Mouse (Mus musculus): ENCODE results near the gene Dyrk3. TPM values are rescaled to one million over a fixed set of nuclear protein-coding genes. Genes with fewer than 3 reads are reported as not detected.

Gene Dyrk3
- polyA plus RNA-seq, 1 experiment from 2014 or later, result 4.1 TPM

DNA sequence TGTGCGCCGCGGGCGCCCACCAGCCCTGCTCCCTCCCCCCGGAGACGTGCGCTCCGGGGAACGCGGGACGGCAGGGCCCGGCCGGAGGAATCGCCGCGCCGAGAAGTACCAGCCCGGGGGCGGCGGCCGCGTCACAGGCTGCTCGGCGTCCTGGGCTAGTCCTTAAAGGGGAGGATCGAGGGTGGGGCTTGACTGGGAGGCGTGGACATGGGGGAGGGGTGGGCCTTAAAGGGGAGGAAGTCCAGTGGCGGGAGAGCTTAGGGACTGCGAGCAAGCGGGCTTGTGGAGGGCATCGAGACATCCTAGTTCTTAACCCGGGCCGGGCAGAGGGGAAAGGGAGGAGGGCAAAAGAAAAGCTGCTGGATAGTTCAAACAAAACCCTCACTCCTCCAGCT lies 40.4 kb downstream of the Dyrk3 start, which contains the start of gene Mapkapk2:
TSS of gene Mapkapk2 (minus strand) at position 127 of the 395 bp plus-strand sequence.
- H3K4me1 ChIP-seq (replicated peaks), result peaks cover 21% of the 10 kb centered on the region
- WGBS, result under 1% methylated on average over 32 of the region's 32 CpGs
- H3K9me3 ChIP-seq, result no peaks in the 10 kb centered on the region
- H3K4me2 ChIP-seq (replicated peaks), result peak within 1 kb of the TSS; percentile 76
- H3K36me3 ChIP-seq, result no peaks in the 10 kb centered on the region
- peak within 1 kb of the TSS; percentile 89 for H3K9ac ChIP-seq
- H3K27ac ChIP-seq, result peak within 1 kb of the TSS; percentile 96
- ATAC-seq, result peak; percentile 96
- H3K27me3 ChIP-seq (replicated peaks), result no peaks in the 10 kb centered on the region
- peak within 1 kb of the TSS; percentile 85 for H3K4me3 ChIP-seq (replicated peaks)

DNA sequence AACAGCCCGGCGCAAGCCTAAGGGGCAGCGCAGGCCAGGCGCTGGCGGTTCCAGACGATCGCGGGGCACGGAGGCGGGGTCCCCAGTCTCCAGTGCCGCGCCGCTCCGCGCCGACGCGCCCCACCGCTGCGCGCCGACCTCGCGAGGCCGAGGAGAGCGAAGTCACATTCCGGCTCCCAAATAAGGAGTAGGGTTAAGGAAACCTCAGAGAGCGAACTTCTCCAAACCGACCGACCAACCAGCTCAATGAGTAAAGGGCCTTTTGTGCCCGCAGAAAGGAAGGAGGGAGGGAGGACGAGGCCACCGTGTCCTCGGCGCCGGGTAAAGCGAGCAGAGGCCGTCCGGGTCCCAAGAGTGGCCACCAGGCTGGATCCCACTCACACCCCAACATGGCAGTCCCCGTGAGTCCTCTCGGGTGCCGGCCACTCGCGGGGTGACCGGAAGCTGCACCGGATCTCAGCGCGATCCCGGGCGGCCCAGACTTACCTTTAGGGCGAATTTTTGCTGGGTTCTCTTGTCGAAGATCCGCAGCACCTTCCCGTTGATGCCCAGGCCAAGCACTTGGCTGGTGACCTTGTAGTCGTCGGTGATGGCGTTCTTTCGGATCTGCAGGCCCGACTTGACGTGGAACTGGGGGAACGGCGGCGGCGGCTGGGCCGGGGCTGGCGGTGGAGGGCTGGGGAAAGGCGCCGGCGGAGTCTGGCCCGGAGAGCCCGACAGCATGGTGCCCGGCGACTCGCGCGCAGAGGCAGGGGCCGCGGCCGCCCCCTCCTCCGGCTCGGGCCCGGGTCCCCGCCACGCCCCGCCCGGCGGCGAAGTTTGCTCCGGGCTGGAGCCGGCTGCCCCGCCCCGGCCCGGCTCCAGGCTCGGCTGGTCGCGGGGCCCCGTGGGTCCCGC lies 41.1 kb downstream of the Dyrk3 start:
- WGBS, result under 1% methylated on average over 89 of the region's 98 CpGs
- no peaks in the 10 kb centered on the region for H3K36me3 ChIP-seq
- peak overlapping the region; percentile 89 for H3K9ac ChIP-seq
- H3K9me3 ChIP-seq, result no peaks in the 10 kb centered on the region
- H3K27ac ChIP-seq, result peak overlapping the region; percentile 96
- H3K4me1 ChIP-seq (replicated peaks), result peaks cover 26% of the 10 kb centered on the region
- H3K27me3 ChIP-seq (replicated peaks), result no peaks in the 10 kb centered on the region
- H3K4me3 ChIP-seq (replicated peaks), result peak overlapping the region; percentile 85
- peak overlapping the region; percentile 76 for H3K4me2 ChIP-seq (replicated peaks)
- ATAC-seq, result peak; percentile 74

DNA sequence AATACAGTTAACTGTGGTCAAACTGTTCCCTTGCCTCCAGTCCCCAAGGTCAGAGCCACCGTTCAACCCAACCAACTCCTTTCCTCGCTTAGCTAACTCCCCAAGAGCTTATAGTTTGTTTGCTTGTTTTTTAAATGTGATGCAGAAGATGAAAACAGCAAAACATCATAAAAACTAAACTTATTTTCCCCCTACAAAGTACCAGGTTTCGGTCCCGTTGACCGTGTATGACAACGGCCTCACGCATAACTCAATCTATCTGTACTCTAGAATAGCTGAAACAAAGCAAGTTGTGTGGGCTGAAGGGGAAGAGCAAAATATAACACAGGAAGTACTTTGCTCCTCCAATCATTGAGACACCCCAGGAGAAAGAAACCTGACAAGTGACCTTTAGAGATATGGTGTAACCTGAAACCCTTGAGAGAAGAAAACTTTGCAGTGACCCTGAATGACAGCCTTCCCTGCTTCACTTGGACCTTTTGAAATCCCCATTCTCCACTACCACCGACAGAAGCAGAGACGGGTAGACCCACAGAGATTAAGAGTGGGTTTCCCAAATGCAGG lies 41.9 kb downstream of the Dyrk3 start:
- Histone ChIP-seq H3K27ac (peak overlapping the region; percentile 96), H3K36me3 (no peaks in the 10 kb centered on the region), H3K27me3 (replicated peaks) (no peaks in the 10 kb centered on the region), H3K9ac (peak overlapping the region; percentile 89), H3K4me2 (replicated peaks) (peak overlapping the region; percentile 76), H3K4me1 (replicated peaks) (peaks cover 32% of the 10 kb centered on the region), H3K9me3 (no peaks in the 10 kb centered on the region), H3K4me3 (replicated peaks) (peak overlapping the region; percentile 85)
- peak; percentile 21; the same call in 1 of the 2 replicates for ATAC-seq
- WGBS, result 12% methylated on average over 9 of the region's 9 CpGs

DNA sequence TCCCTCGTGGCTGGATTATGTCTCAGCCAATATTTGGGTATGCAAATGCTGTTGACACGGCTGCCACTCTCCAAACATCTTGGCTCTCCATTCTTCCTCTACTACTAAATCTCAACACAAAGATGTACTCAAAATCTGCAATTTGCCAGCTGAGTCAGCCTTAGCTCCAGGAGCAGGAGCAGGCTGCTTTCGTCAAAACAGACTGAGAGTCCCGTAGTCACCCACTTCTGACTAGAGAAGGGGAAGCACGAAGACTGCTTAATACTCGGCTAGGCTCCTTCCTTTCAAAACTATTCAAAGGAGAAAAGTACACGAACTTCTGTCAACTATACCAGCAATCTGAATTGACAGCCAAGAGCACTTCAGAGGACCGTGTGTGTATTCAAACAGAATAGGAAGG lies 42.6 kb downstream of the Dyrk3 start:
- Histone ChIP-seq H3K9ac (peak overlapping the region; percentile 89), H3K9me3 (no peaks in the 10 kb centered on the region)

DNA sequence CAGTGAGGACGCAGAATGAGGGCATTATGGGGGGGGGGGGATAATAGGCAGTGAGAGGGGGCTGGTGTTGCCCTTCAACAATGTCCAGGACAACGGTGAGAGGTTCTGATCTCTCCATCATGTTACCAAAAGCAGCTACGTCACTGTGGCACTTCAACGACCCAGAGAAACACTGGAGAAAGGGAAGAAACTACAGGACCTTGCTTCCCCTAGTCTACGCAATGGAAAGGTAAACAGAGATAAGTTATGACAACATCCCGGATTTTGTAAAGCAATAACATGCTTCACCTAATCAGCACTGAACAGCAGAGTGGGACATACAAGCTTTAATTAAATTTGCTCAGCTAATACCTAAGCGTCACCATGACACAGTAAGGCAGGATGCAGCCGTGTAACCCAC lies 44.3 kb downstream of the Dyrk3 start:
- peaks cover 55% of the 10 kb centered on the region for H3K4me1 ChIP-seq (replicated peaks)
- no peak overlapping the region for H3K9ac ChIP-seq
- 56% methylated on average over 8 of the region's 8 CpGs for WGBS

More for the DNA sequence above, 42.6 kb downstream of the Dyrk3 start:
- peaks cover 39% of the 10 kb centered on the region for H3K4me1 ChIP-seq (replicated peaks)
- 0 out of 2 replicates have a peak overlapping the region, but pooled peaks have one; percentile 96 for H3K27ac ChIP-seq
- ATAC-seq, result no peak
- peak overlapping the region; percentile 76 for H3K4me2 ChIP-seq (replicated peaks)
- H3K27me3 ChIP-seq (replicated peaks), result no peaks in the 10 kb centered on the region
- 15% methylated on average over 8 of the region's 8 CpGs for WGBS
- H3K36me3 ChIP-seq, result no peaks in the 10 kb centered on the region
- peak overlapping the region; percentile 85 for H3K4me3 ChIP-seq (replicated peaks)

DNA sequence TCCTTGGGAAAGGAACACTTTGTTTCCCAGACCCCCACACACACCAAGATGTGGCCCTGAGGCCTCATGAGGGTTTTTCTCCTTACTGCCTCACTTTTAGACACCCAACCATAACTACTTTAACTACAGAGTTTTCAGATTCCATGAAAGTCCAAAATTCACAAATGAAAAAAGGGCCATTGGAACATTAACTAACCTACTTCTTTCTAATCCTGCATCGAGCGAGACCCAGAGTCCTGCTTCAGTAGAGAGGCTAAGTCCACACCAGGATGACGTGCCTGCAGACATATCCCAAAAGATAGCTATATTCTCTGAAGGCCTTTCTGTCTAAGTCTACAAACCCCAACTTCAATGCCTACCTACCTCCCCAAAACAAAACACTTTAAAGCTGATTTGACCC lies 45.3 kb downstream of the Dyrk3 start:
- Histone ChIP-seq H3K4me3 (replicated peaks) (no peak overlapping the region), H3K27ac (no peak overlapping the region), H3K36me3 (no peaks in the 10 kb centered on the region), H3K9ac (no peak overlapping the region), H3K9me3 (no peaks in the 10 kb centered on the region), H3K4me2 (replicated peaks) (no peak overlapping the region), H3K27me3 (replicated peaks) (no peaks in the 10 kb centered on the region), H3K4me1 (replicated peaks) (peaks cover 61% of the 10 kb centered on the region)
- 94% methylated on average over 3 of the region's 3 CpGs for WGBS
- ATAC-seq, result no peak

More for the DNA sequence above, 44.3 kb downstream of the Dyrk3 start:
- Histone ChIP-seq H3K4me2 (replicated peaks) (no peak overlapping the region), H3K36me3 (no peaks in the 10 kb centered on the region), H3K9me3 (no peaks in the 10 kb centered on the region), H3K27me3 (replicated peaks) (no peaks in the 10 kb centered on the region), H3K4me3 (replicated peaks) (no peak overlapping the region), H3K27ac (no peak overlapping the region)
- no peak for ATAC-seq

DNA sequence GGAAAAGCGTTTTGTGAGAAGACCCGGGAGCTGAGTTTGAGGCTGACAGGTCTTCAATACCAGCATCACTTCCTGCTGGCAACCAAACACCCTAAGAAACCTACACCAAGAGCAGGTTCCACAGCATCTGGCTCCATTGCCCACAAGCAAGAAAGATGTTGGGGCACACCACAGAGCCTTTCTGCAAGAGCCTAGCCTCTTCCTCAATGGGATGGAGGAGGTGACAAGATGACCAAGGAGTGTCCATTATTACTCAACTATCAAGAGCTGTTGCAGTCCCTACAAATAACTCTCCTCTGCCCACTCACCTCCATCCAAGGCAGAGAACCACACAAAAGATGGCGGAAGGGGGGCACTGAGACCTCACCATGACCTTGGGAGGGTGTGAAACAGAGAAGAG lies 46.0 kb downstream of the Dyrk3 start:
- Histone ChIP-seq H3K27ac (no peak overlapping the region), H3K4me3 (replicated peaks) (no peak overlapping the region), H3K36me3 (no peaks in the 10 kb centered on the region), H3K9ac (no peak overlapping the region), H3K9me3 (no peaks in the 10 kb centered on the region), H3K27me3 (replicated peaks) (no peaks in the 10 kb centered on the region), H3K4me2 (replicated peaks) (no peak overlapping the region), H3K4me1 (replicated peaks) (peaks cover 64% of the 10 kb centered on the region)
- ATAC-seq, result no peak
- 80% methylated on average over 3 of the region's 3 CpGs for WGBS

DNA sequence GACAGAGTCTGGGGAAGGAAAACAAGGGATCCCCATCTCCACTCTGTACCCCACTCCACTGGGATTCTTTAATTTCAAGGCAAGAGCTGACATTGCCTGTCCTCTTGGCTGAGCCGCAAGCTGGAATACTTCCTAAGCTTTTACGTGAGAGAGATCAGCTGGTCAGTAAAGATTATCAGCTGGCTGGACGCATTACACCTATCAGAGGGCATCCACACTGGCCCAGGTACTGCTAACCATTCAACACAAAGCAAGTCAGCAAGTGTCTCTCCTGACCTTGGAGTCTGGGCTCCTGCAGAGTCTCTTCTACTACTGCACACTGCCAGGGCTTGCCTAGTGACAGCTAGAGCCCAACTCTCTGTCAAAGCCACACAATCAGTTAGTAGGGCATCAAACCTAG lies 46.7 kb downstream of the Dyrk3 start:
- Histone ChIP-seq H3K27me3 (replicated peaks) (no peaks in the 10 kb centered on the region), H3K4me1 (replicated peaks) (peaks cover 71% of the 10 kb centered on the region), H3K9ac (no peak overlapping the region), H3K27ac (no peak overlapping the region), H3K9me3 (no peaks in the 10 kb centered on the region), H3K36me3 (no peaks in the 10 kb centered on the region), H3K4me3 (replicated peaks) (no peak overlapping the region), H3K4me2 (replicated peaks) (no peak overlapping the region)
- WGBS, result 83% methylated on average over 3 of the region's 3 CpGs
- ATAC-seq, result no peak

DNA sequence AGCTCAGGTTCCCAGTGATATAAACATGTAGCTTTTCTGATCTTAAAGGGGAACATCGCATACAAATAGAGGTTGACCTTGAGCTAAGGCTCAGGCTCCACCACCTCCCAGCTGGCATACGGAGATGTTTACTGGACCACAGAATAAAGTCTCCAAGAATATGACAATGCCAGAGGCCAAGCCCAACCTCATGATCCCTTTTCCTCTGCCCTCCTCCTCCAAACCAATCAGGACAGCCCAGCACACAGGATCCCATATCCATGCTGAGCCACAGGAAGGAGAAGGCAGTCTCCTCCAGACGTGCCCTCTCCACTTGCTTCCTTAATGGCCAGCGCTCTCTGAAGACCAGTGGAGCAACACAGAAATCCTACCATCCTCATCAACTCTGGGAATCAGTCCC lies 47.3 kb downstream of the Dyrk3 start:
- Histone ChIP-seq H3K27ac (no peak overlapping the region), H3K27me3 (replicated peaks) (no peaks in the 10 kb centered on the region), H3K9me3 (no peaks in the 10 kb centered on the region), H3K36me3 (no peaks in the 10 kb centered on the region), H3K9ac (no peak overlapping the region), H3K4me2 (replicated peaks) (no peak overlapping the region), H3K4me3 (replicated peaks) (no peak overlapping the region), H3K4me1 (replicated peaks) (peaks cover 74% of the 10 kb centered on the region)
- 54% methylated on average over 4 of the region's 4 CpGs for WGBS
- no peak for ATAC-seq

DNA sequence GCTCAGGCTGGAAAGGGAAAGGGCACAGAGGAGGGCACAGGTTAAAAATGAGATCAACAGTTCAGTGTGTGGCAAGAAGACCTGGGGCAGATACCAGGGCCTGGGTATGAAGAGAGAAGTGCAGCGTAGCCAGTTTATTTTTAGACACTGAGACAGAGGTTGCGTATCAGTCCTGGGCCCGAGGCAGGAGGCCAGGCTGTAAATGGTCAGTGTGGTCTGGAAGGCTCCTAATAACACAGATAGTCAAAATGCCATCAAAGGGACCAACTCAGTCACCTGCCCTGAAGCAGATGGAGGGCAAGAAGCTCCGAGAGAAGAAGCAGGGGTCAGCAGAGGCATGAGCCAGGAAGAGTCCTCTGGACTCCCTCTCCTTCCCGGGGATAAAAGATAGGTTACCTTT lies 47.9 kb downstream of the Dyrk3 start:
- Histone ChIP-seq H3K4me2 (replicated peaks) (no peak overlapping the region), H3K4me3 (replicated peaks) (no peak overlapping the region), H3K4me1 (replicated peaks) (peaks cover 71% of the 10 kb centered on the region), H3K9ac (peak overlapping the region; percentile 32; the same call in 1 of the 2 replicates), H3K27ac (no peak overlapping the region), H3K36me3 (no peaks in the 10 kb centered on the region), H3K27me3 (replicated peaks) (no peaks in the 10 kb centered on the region), H3K9me3 (no peaks in the 10 kb centered on the region)
- 61% methylated on average over 5 of the region's 5 CpGs for WGBS
- ATAC-seq, result no peak

DNA sequence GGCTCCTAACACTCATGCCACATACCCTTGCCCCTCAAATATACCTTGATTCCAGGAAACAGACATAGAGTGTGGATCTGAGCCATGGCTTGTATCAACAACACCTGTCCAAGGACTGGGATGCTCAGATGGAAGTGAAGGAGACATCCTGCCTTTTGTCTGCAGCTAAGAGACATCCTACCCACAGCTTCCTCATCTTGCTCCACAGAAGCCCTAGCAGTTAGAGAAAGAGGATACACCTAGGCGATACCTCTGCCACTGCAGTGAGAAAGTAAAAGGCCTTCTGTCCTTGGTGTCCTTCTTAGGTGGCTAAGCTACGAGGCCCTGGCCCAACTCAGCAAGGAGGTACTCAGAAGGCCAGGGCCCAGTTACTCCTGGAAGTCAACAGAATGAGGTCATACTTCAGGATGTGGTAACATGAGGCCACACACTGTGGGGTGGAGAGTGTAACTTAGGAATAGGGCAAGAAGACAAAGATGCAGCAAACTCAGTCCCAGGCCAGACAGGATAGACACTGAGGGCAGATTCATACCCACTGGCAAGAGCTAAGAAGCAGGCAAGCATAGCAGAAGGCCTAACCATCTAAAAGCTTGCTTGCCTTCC lies 48.5 kb downstream of the Dyrk3 start:
- Histone ChIP-seq H3K36me3 (no peaks in the 10 kb centered on the region), H3K4me2 (replicated peaks) (no peak overlapping the region), H3K9me3 (no peaks in the 10 kb centered on the region), H3K27me3 (replicated peaks) (no peaks in the 10 kb centered on the region), H3K4me3 (replicated peaks) (no peak overlapping the region), H3K27ac (no peak overlapping the region), H3K9ac (peak overlapping the region; percentile 32; the same call in 1 of the 2 replicates), H3K4me1 (replicated peaks) (peaks cover 70% of the 10 kb centered on the region)
- no peak for ATAC-seq
- 58% methylated on average over 2 of the region's 2 CpGs for WGBS

DNA sequence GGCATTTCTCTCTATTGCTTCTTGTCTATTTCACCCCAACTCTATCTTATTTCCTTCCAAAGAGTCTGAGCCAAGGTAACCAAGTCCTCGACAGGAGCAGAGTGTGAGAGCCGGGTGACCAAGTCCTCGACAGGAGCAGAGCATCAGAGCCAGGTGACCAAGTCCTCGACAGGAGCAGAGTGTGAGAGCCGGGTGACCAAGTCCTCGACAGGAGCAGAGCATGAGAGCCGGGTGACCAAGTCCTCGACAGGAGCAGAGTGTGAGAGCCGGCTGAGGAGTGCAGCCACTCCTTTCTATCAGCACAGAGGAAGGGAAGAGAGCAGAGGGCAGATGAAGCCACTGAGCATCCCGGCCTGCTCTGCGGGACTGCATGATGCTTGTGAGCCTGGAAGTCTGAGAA lies 49.6 kb downstream of the Dyrk3 start:
- no peak overlapping the region for H3K27ac ChIP-seq
- 53% methylated on average over 11 of the region's 11 CpGs for WGBS
- H3K9ac ChIP-seq, result no peak overlapping the region
- ATAC-seq, result no peak
- H3K4me3 ChIP-seq (replicated peaks), result no peak overlapping the region
- no peak overlapping the region for H3K4me2 ChIP-seq (replicated peaks)
- peaks cover 76% of the 10 kb centered on the region for H3K4me1 ChIP-seq (replicated peaks)
- H3K9me3 ChIP-seq, result no peaks in the 10 kb centered on the region
- H3K27me3 ChIP-seq (replicated peaks), result no peaks in the 10 kb centered on the region
- H3K36me3 ChIP-seq, result no peaks in the 10 kb centered on the region
